Mouse (Mus musculus) layer of hippocampus, postnatal 36 days (tissue): ENCODE measurements at regions not wholly inside any gene's neighbourhood (a gene's known extent, or its start where the extent isn't known, plus 50 kb on each side); places are given as distances from the start of the nearest gene placed in this dataset.

ENCODE experiments used
- DNase-seq, 2 experiments: peaks; one replicate each; pipeline ENCODE4 v3.0.0; 2022

GRCm38 (mm10) chr13:26714056-26714455 is 55.9 kb downstream of the Hdgfl1 start:
- no peak for DNase-seq

- no peak for DNase-seq
Observed at GRCm38 (mm10) chr13:26699062-26699684, 70.8 kb downstream of the Hdgfl1 start.

- no peak for DNase-seq
Observed at GRCm38 (mm10) chr13:26659471-26659870, 110.5 kb downstream of the Hdgfl1 start.

- DNase-seq: peak; percentile 9
Observed at GRCm38 (mm10) chr13:26657010-26657611, 112.9 kb downstream of the Hdgfl1 start.
